Mouse (Mus musculus) forebrain, embryonic 11.5 days (tissue): ENCODE data around the gene Nfatc2. TPM values are rescaled to one million over a fixed set of nuclear protein-coding genes. Genes with fewer than 3 reads are reported as not detected.

Experiments
- ATAC-seq: fragments of 200-750 bp; cut with Nextera tagmentation; replicated peaks from 2 replicates; pipeline ENCODE4 v1.8.0; 2017; ENCODE audit warnings: moderate TSS enrichment; ENCODE audit not compliant: low FRiP score
- DNase-seq: peaks from one replicate; pipeline ENCODE4 v3.0.0-alpha.2; 2017; ENCODE audit warnings: low spot score
- H3K27ac ChIP-seq: fragments of 300-500 bp; sonication (generic); 2 replicates; pipeline ENCODE4 v1.5.1; 2014; ENCODE audit warnings: low read depth, low read length
- H3K27me3 ChIP-seq: fragments of 300-500 bp; sonication (generic); 2 replicates; pipeline ENCODE4 v1.6.1; 2014; ENCODE audit warnings: mild to moderate bottlenecking, low read length, mixed read lengths; ENCODE audit not compliant: control insufficient read depth, insufficient read depth
- H3K36me3 ChIP-seq: fragments of 300-500 bp; sonication (generic); 2 replicates; pipeline ENCODE4 v1.6.1; 2014; ENCODE audit warnings: mild to moderate bottlenecking, low read length, moderate library complexity, mixed read lengths; ENCODE audit not compliant: control insufficient read depth, insufficient read depth
- H3K4me1 ChIP-seq: fragments of 300-500 bp; sonication (generic); replicated peaks from 2 replicates; pipeline ENCODE4 v1.6.1; 2014; ENCODE audit warnings: low read length, mixed read lengths; ENCODE audit not compliant: control insufficient read depth, insufficient read depth
- H3K4me2 ChIP-seq: fragments of 300-500 bp; sonication (generic); 2 replicates; pipeline ENCODE4 v1.6.1; 2014; ENCODE audit warnings: low read depth, mild to moderate bottlenecking, low read length, moderate library complexity, mixed read lengths; ENCODE audit not compliant: severe bottlenecking
- H3K4me3 ChIP-seq: fragments of 300-500 bp; sonication (generic); 2 replicates; pipeline ENCODE4 v1.5.1; 2014; ENCODE audit warnings: low read depth, low read length
- H3K9ac ChIP-seq: fragments of 300-500 bp; sonication (generic); 2 replicates; pipeline ENCODE4 v1.6.1; 2014; ENCODE audit warnings: low read length
- H3K9me3 ChIP-seq: fragments of 300-500 bp; sonication (generic); 2 replicates; pipeline ENCODE4 v1.6.1; 2016; ENCODE audit warnings: low read length, mixed read lengths; ENCODE audit not compliant: control insufficient read depth
- WGBS: fragments of 180-500 bp; shearing (Covaris S2); extraction: QIAGEN DNeasy Blood & Tissue Kit; methylation state at CpG from one replicate; pipeline ENCODE4 v1.1.7; 2014; 5-methylcytosine and 5-hydroxymethylcytosine counted together
- polyA plus RNA-seq: library from polyadenylated mRNA; unstranded; fragments of >200 nt; fragmentation: Nextera tagmentation; extraction: Ambion mirVana; gene quantifications from 2 replicates; pipeline ENCODE4 v1.2.1, GENCODE M21; 2014

Gene Nfatc2
- polyA plus RNA-seq, 1 experiment from 2014 or later = 0.55 TPM

GRCm38 (mm10) chr2:168614170-168614872, 12.9 kb upstream of the Nfatc2 start:
- Histone ChIP-seq H3K27me3 (no peaks in the 10 kb centered on the region), H3K4me1 (no peaks in the 10 kb centered on the region), H3K4me3 (no peak overlapping the region), H3K9ac (no peak overlapping the region), H3K27ac (no peak overlapping the region), H3K9me3 (no peaks in the 10 kb centered on the region), H3K4me2 (no peak overlapping the region), H3K36me3 (no peaks in the 10 kb centered on the region)
- 79% methylated on average over 18 of the region's 18 CpGs for WGBS
- ATAC-seq (no peak), DNase-seq (no peak)

DNA sequence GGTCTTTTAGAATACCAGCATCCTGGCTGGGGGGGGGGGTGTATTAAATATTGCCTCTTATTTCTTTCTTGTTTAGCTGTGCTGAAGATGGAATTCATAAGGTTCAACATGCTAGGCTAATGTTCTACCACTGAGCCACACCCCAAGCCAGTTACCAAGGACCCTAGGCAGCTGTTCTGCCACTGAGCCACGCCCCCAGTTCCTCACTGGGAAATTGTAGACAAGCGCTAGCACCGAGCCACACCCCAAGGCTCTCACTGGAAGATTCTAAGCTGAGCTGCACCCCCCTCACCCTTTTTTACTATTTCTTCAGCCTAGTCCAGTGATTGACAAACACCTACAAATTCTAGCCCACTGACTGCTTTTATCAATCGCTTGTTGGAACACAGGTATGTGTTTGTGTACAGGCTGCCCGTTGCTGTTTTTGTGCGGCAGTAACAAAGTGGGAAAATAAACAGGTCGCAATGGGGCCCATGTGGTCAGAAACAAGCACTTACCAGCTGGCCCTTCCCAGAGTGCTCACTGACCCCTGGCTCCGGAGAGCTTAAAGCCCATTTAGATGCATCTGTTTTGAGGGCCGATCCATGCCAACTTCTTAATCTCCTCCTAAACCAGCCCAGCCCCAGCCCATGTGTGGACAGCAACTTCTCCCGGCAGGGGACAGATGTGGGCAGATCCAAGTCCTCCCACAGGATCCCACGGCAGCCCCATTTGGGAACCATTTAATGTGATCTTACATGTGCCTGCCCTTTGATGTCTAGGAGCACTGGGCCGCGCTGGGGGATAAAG, 11.8 kb upstream of the Nfatc2 start:
- Histone ChIP-seq H3K4me2 (no peak overlapping the region), H3K4me3 (no peak overlapping the region), H3K27me3 (no peaks in the 10 kb centered on the region), H3K36me3 (no peaks in the 10 kb centered on the region), H3K4me1 (no peaks in the 10 kb centered on the region), H3K27ac (no peak overlapping the region), H3K9ac (no peak overlapping the region), H3K9me3 (no peaks in the 10 kb centered on the region)
- ATAC-seq = no peak
- 52% methylated on average over 13 of the region's 13 CpGs for WGBS
- DNase-seq = no peak

GRCm38 (mm10) chr2:168610941-168611340, 9.5 kb upstream of the Nfatc2 start:
- Histone ChIP-seq H3K9ac (no peak overlapping the region), H3K27me3 (no peaks in the 10 kb centered on the region), H3K9me3 (no peaks in the 10 kb centered on the region), H3K27ac (no peak overlapping the region), H3K4me1 (no peaks in the 10 kb centered on the region), H3K4me2 (no peak overlapping the region), H3K36me3 (no peaks in the 10 kb centered on the region), H3K4me3 (no peak overlapping the region)
- DNase-seq = no peak
- ATAC-seq = no peak
- 82% methylated on average over 3 of the region's 3 CpGs for WGBS

DNA sequence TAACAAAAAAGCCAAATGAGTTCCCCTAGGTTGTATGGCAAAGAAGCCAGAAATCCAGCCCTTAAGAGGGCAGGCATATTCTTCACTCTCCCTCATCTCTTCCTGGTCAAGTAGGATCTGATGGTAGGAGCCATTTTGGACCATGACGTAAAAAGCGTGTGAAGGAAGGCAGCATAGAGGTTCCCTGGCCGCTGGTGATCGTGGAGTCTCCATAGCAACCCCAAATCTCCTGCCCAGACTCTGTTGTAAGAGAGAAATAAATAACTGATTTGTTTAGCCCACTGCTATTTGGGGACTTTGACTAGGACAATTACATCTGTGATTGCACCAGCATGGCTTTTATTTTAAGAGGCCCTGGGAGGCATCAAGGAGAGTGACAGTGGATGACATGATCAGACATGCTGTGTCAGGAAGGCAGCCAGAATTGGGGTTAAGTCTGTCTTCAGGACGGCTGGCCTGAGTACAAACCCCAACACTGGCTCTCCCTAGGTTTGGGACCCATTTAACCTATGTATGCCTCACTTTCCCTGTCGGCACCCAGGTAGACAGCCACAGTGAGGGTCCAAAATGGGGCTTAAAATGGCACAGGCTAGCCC, 8.3 kb upstream of the Nfatc2 start:
- H3K27ac ChIP-seq = no peak overlapping the region
- H3K4me2 ChIP-seq = no peak overlapping the region
- no peaks in the 10 kb centered on the region for H3K9me3 ChIP-seq
- H3K4me1 ChIP-seq = no peaks in the 10 kb centered on the region
- H3K9ac ChIP-seq = no peak overlapping the region
- DNase-seq = no peak
- H3K36me3 ChIP-seq = no peaks in the 10 kb centered on the region
- ATAC-seq = no peak
- no peaks in the 10 kb centered on the region for H3K27me3 ChIP-seq
- H3K4me3 ChIP-seq = no peak overlapping the region
- WGBS = 62% methylated on average over 6 of the region's 6 CpGs

DNA sequence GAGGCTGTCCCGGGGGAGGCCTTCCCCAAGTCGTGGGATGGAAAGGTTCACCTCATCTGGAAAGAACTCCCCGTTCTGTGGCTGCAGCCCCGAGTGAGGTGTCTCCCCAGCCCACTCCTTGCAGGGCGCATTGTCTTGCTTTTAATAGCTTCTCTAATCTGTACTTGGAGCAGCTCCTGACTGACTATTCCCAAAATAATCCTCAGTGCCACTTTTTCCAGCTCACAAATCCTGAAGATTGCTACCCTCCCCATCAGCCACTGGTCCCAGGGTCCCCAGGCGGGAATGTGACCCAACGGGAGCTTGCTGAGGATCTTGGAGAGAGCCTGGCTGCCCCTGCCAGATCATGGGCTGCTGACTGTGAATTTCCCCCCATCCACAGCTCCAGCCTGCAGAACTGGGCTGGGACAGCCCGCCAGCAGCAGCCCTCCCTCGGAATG, 6.7 kb upstream of the Nfatc2 start:
- H3K27me3 ChIP-seq = peaks cover 2% of the 10 kb centered on the region; the same call in 1 of the 2 replicates
- H3K4me3 ChIP-seq = no peak overlapping the region
- no peaks in the 10 kb centered on the region for H3K36me3 ChIP-seq
- no peak for ATAC-seq
- no peaks in the 10 kb centered on the region for H3K4me1 ChIP-seq
- DNase-seq = no peak
- H3K9ac ChIP-seq = no peak overlapping the region
- H3K27ac ChIP-seq = no peak overlapping the region
- no peak overlapping the region for H3K4me2 ChIP-seq
- no peaks in the 10 kb centered on the region for H3K9me3 ChIP-seq
- WGBS = 68% methylated on average over 9 of the region's 9 CpGs

GRCm38 (mm10) chr2:168604655-168605070, 3.2 kb upstream of the Nfatc2 start:
- H3K27ac ChIP-seq = no peak overlapping the region
- DNase-seq (no peak), ATAC-seq (no peak)
- H3K36me3 ChIP-seq = no peaks in the 10 kb centered on the region
- peaks cover 33% of the 10 kb centered on the region for H3K27me3 ChIP-seq
- no peak overlapping the region for H3K9ac ChIP-seq
- H3K4me3 ChIP-seq = no peak overlapping the region
- 0 out of 2 replicates have a peak, but pooled peaks cover 3% of the 10 kb centered on the region for H3K4me1 ChIP-seq
- no peaks in the 10 kb centered on the region for H3K9me3 ChIP-seq
- 53% methylated on average over 16 of the region's 16 CpGs for WGBS
- H3K4me2 ChIP-seq = no peak overlapping the region

DNA sequence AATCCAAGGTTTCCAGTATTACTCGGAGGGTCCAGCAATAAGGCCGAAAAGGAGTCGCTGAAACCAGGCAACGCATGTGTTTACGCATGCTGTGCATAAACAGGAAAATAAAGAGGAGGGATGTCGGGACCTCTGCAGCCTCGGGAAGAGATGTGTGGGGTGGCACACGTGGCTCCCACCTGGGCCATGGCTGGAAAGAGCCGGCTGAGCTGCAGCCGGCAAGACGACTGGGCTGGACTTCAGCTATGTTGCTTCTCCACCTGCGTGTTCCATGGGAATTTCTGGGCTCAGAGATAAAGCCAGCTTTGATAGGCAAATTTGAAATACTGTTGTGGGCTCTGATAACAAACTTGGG, 907 bp upstream of the Nfatc2 start:
- ATAC-seq (no peak), DNase-seq (no peak)
- Histone ChIP-seq H3K4me2 (no peak overlapping the region), H3K4me1 (0 out of 2 replicates have a peak, but pooled peaks cover 3% of the 10 kb centered on the region), H3K9me3 (no peaks in the 10 kb centered on the region), H3K27ac (no peak overlapping the region), H3K4me3 (no peak overlapping the region), H3K9ac (no peak overlapping the region), H3K36me3 (no peaks in the 10 kb centered on the region), H3K27me3 (peaks cover 34% of the 10 kb centered on the region)
- 27% methylated on average over 12 of the region's 12 CpGs for WGBS

DNA sequence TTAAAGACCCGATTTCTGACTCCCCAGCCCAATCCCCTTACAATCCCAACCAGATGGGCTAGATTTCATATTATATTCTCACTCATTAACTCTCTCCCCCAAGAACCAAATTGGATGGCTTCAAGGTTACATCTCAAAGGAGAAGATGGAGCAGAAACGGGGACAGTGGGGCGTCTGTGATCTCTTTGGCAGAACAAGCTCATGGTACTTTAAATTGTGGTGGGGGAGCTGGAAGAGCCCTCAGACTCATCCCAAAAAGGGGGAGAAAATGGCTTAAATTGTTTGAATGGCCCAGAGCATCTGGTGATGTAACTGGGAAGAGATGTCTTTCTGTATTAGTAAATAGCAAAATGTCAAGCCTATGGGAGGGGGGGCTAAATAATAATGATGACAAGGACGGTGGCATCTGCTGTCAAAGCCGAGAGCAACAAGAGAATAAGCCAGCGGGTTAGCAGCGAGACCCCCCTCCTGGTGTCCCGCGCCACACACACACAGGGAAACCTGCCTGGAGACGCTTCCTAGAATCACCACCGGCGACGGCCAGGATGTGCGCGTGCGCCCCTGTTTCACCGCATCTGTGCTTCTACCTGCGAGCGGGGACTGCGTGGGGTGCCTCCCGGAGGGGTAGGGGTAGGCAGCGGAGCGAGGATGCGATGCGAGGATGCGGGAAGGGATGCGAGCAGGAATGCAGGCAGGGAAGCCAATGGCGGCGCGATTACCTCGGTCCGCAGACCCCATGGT, 537 bp downstream of the Nfatc2 start:
- WGBS = under 1% methylated on average over 32 of the region's 32 CpGs
- DNase-seq (peak; percentile 70), ATAC-seq (no peak)
- peaks cover 34% of the 10 kb centered on the region for H3K27me3 ChIP-seq
- no peaks in the 10 kb centered on the region for H3K9me3 ChIP-seq
- peak overlapping the region; percentile 87 for H3K4me2 ChIP-seq
- no peak overlapping the region for H3K27ac ChIP-seq
- peak overlapping the region; percentile 43 for H3K4me3 ChIP-seq
- H3K4me1 ChIP-seq = 0 out of 2 replicates have a peak, but pooled peaks cover 3% of the 10 kb centered on the region
- H3K36me3 ChIP-seq = no peaks in the 10 kb centered on the region
- peak overlapping the region; percentile 58 for H3K9ac ChIP-seq
